Mouse (Mus musculus): ENCODE results near the gene Ankzf1. TPM values are rescaled to one million over a fixed set of nuclear protein-coding genes. Genes with fewer than 3 reads are reported as not detected.

The Ankzf1 gene
- polyA plus RNA-seq, 1 experiment from 2014 or later = 14.9 TPM

Other genes starting within 250 kb of the Ankzf1 start
- 0.20 and 0.35 TPM in 2 replicates for gene Ihh, start 240.5 kb upstream of the Ankzf1 start, polyA plus RNA-seq (2014; fragmentation: Nextera tagmentation; extraction: Ambion mirVana)
- 14.8 and 15.2 TPM in 2 replicates for gene Nhej1, start 67.0 kb upstream of the Ankzf1 start, polyA plus RNA-seq (2014; fragmentation: Nextera tagmentation; extraction: Ambion mirVana)
- gene Slc23a3, start 58.3 kb upstream of the Ankzf1 start, polyA plus RNA-seq (2014; fragmentation: Nextera tagmentation; extraction: Ambion mirVana) = not detected in 2 replicates
- gene Cnppd1, start 49.4 kb upstream of the Ankzf1 start, polyA plus RNA-seq (2014; fragmentation: Nextera tagmentation; extraction: Ambion mirVana) = 47.4 and 49.0 TPM in 2 replicates
- 50.3 and 58.4 TPM in 2 replicates for gene Retreg2, start 49.4 kb upstream of the Ankzf1 start, polyA plus RNA-seq (2014; fragmentation: Nextera tagmentation; extraction: Ambion mirVana)
- 37.4 and 37.7 TPM in 2 replicates for gene Zfand2b, start 23.5 kb upstream of the Ankzf1 start, polyA plus RNA-seq (2014; fragmentation: Nextera tagmentation; extraction: Ambion mirVana)
- gene Abcb6, start 11.8 kb upstream of the Ankzf1 start, polyA plus RNA-seq (2014; fragmentation: Nextera tagmentation; extraction: Ambion mirVana) = 21.8 and 23.9 TPM in 2 replicates
- gene Atg9a, start within 50 bp of the Ankzf1 start, polyA plus RNA-seq (2014; fragmentation: Nextera tagmentation; extraction: Ambion mirVana) = 17.4 and 18.6 TPM in 2 replicates
- gene Glb1l, start 18.7 kb downstream of the Ankzf1 start, polyA plus RNA-seq (2014; fragmentation: Nextera tagmentation; extraction: Ambion mirVana) = 18.0 and 19.5 TPM in 2 replicates
- gene Stk16, start 18.7 kb downstream of the Ankzf1 start, polyA plus RNA-seq (2014; fragmentation: Nextera tagmentation; extraction: Ambion mirVana) = 110 and 125 TPM in 2 replicates
- 10.7 and 12.4 TPM in 2 replicates for gene Tuba4a, start 27.7 kb downstream of the Ankzf1 start, polyA plus RNA-seq (2014; fragmentation: Nextera tagmentation; extraction: Ambion mirVana)
- not detected in 2 replicates for gene A630095N17Rik, start 40.0 kb downstream of the Ankzf1 start, polyA plus RNA-seq (2014; fragmentation: Nextera tagmentation; extraction: Ambion mirVana)
- 17.8 and 21.4 TPM in 2 replicates for gene Dnajb2, start 44.3 kb downstream of the Ankzf1 start, polyA plus RNA-seq (2014; fragmentation: Nextera tagmentation; extraction: Ambion mirVana)
- 3.5 and 6.0 TPM in 2 replicates for gene Ptprn, start 72.4 kb downstream of the Ankzf1 start, polyA plus RNA-seq (2014; fragmentation: Nextera tagmentation; extraction: Ambion mirVana)
- 32.3 and 35.7 TPM in 2 replicates for gene Resp18, start 86.3 kb downstream of the Ankzf1 start, polyA plus RNA-seq (2014; fragmentation: Nextera tagmentation; extraction: Ambion mirVana)
- gene Dnpep, start 125.8 kb downstream of the Ankzf1 start, polyA plus RNA-seq (2014; fragmentation: Nextera tagmentation; extraction: Ambion mirVana) = 154 and 165 TPM in 2 replicates
- 2.1 and 2.4 TPM in 2 replicates for gene Des, start 168.2 kb downstream of the Ankzf1 start, polyA plus RNA-seq (2014; fragmentation: Nextera tagmentation; extraction: Ambion mirVana)
- 11.1 and 12.7 TPM in 2 replicates for gene Speg, start 183.1 kb downstream of the Ankzf1 start, polyA plus RNA-seq (2014; fragmentation: Nextera tagmentation; extraction: Ambion mirVana)
- gene Gmppa, start 243.8 kb downstream of the Ankzf1 start, polyA plus RNA-seq (2014; fragmentation: Nextera tagmentation; extraction: Ambion mirVana) = 53.8 and 56.3 TPM in 2 replicates

Data from hindbrain, embryonic 11.5 days (tissue).